Mouse (Mus musculus) megakaryocyte, embryonic 14.5 days (primary cell): ENCODE measurements around the gene Cxcl9.

ENCODE experiments used
- FLI1 ChIP-seq: IDR thresholded peaks from 2 replicates; pipeline ENCODE4 v1.6.1; 2012; ENCODE audit warnings: low read length, inconsistent platforms, mixed read lengths
- GATA1 ChIP-seq: IDR thresholded peaks from 3 replicates; pipeline ENCODE4 v1.6.1; 2012; ENCODE audit warnings: mixed read lengths, low read length, inconsistent platforms, borderline replicate concordance

GRCm38 (mm10) chr5:92376795-92377405, 49.0 kb upstream of the Cxcl9 start:
- TF ChIP-seq FLI1, result no peak
- TF ChIP-seq GATA1, result no peak
